Mouse (Mus musculus): Measurements from ENCODE around the gene Fam189b. TPM values are rescaled to one million over a fixed set of nuclear protein-coding genes. Genes with fewer than 3 reads are reported as not detected.
A peak's percentile ranks its signal among the peaks of the same experiment; 100 is the strongest.

The Fam189b gene
- total and polyA plus RNA-seq, 2 experiments from 2014 or later, result 8.9 to 31.8 TPM

DNA sequence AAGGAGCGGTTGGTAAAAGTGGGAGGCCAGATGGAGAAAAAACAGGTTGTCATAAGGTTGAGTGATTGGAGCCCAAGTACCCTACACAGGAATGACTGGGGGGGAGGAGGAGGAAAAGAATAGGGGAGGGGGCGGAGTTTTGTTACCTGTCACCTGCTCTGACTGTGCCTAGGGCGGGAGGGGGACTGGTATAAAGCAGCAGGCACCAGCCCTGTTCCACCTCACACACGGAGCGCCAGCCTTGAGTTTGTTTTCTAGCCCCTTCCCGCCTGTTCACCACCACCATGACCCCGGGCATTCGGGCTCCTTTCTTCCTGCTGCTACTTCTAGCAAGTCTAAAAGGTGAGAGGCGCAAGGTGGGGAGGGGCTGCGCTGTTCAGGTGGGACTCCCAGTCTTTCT lies 45.9 kb downstream of the Fam189b start, which contains the start of gene Muc1:
Gene Muc1 (plus strand): TSS at position 222 of the 400 bp plus-strand sequence.
- H3K36me3 ChIP-seq (ENCODE audit: insufficient read depth), result peaks cover 10% of the 10 kb centered on the region
- no peak for TF ChIP-seq CTCF (IDR thresholded peaks at IDR 0.05; ENCODE audit: low read depth)
- H3K4me1 ChIP-seq (ENCODE audit: insufficient read depth), result peaks cover 28% of the 10 kb centered on the region
- H3K4me3 ChIP-seq (ENCODE audit: low read depth, low read length), result peak within 1 kb of the TSS; percentile 45
- H3K4me2 ChIP-seq (ENCODE audit: low read depth), result peak within 1 kb of the TSS; percentile 91
- peak within 1 kb of the TSS; percentile 80 for H3K27ac ChIP-seq (ENCODE audit: low read depth, low read length)
- no peaks in the 10 kb centered on the region for H3K9me3 ChIP-seq (ENCODE audit: low read length)
- WGBS, result 29% methylated on average over 10 of the region's 10 CpGs
- ATAC-seq, result no peak
- peak within 1 kb of the TSS; percentile 33; the same call in 1 of the 2 replicates for H3K9ac ChIP-seq
- no peak for DNase-seq
- H3K27me3 ChIP-seq (ENCODE audit: insufficient read depth, low read length), result no peaks in the 10 kb centered on the region

DNA sequence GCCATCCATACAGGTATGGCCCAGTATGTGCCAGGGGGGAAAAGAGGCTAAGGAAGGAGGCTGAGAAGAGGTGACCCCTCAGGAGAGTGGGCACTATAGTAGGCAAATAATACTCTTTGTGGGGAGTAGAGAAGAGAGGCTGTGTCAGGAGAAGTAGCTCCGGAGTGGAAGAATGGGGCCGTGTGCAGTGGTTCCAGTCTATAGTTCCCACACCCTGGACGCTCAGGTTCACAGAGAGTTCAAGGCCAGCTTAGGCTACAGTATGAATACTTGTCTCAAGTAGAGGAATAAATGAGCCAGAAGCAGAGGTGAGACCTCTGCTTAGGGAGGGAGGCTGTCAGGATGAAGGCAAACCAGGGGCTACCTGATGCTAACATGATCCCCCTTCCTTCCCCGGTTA lies 46.3 kb downstream of the Fam189b start:
- Histone ChIP-seq H3K4me1 (ENCODE audit: insufficient read depth) (peaks cover 28% of the 10 kb centered on the region), H3K27ac (ENCODE audit: low read depth, low read length) (no peak overlapping the region), H3K4me3 (ENCODE audit: low read depth, low read length) (no peak overlapping the region), H3K9me3 (ENCODE audit: low read length) (no peaks in the 10 kb centered on the region), H3K9ac (no peak overlapping the region), H3K4me2 (ENCODE audit: low read depth) (0 out of 2 replicates have a peak overlapping the region, but pooled peaks have one; percentile 91), H3K27me3 (ENCODE audit: insufficient read depth, low read length) (no peaks in the 10 kb centered on the region), H3K36me3 (ENCODE audit: insufficient read depth) (peaks cover 14% of the 10 kb centered on the region)
- ATAC-seq, result no peak
- WGBS, result 55% methylated on average over 4 of the region's 4 CpGs
- no peak for DNase-seq
- no peak for TF ChIP-seq CTCF (IDR thresholded peaks at IDR 0.05; ENCODE audit: low read depth)

DNA sequence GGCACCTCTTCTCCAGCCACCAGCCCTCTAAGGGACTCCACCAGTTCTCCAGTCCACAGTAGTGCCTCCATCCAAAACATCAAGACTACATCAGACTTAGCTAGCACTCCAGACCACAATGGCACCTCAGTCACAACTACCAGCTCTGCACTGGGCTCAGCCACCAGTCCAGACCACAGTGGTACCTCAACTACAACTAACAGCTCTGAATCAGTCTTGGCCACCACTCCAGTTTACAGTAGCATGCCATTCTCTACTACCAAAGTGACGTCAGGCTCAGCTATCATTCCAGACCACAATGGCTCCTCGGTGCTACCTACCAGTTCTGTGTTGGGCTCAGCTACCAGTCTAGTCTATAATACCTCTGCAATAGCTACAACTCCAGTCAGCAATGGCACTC lies 47.6 kb downstream of the Fam189b start:
- DNase-seq (no peak), ATAC-seq (no peak)
- no peak overlapping the region for H3K4me2 ChIP-seq (ENCODE audit: low read depth)
- TF ChIP-seq CTCF (IDR thresholded peaks at IDR 0.05; ENCODE audit: low read depth), result no peak
- WGBS, result 91% methylated on average over 2 of the region's 2 CpGs
- no peaks in the 10 kb centered on the region for H3K9me3 ChIP-seq (ENCODE audit: low read length)
- H3K27me3 ChIP-seq (ENCODE audit: insufficient read depth, low read length), result no peaks in the 10 kb centered on the region
- no peak overlapping the region for H3K4me3 ChIP-seq (ENCODE audit: low read depth, low read length)
- H3K4me1 ChIP-seq (ENCODE audit: insufficient read depth), result peaks cover 23% of the 10 kb centered on the region
- no peak overlapping the region for H3K27ac ChIP-seq (ENCODE audit: low read depth, low read length)
- H3K36me3 ChIP-seq (ENCODE audit: insufficient read depth), result peaks cover 27% of the 10 kb centered on the region
- no peak overlapping the region for H3K9ac ChIP-seq

DNA sequence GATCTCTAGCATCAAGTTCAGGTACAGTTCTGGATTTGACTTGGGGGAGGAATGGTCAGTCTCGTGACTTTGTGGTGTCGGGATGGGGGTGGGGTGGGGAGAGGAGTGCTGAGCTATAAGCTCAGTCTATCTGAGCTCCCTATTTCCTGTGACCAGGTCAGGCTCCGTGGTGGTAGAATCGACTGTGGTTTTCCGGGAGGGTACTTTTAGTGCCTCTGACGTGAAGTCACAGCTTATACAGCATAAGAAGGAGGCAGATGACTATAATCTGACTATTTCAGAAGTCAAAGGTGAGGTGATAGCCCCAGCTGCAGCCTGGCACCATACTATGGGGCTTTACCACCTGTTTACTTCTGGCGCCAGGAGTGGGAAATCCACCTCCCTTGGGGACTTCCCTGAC lies 48.4 kb downstream of the Fam189b start:
- TF ChIP-seq CTCF (IDR thresholded peaks at IDR 0.05; ENCODE audit: low read depth), result no peak
- no peaks in the 10 kb centered on the region for H3K27me3 ChIP-seq (ENCODE audit: insufficient read depth, low read length)
- no peak overlapping the region for H3K4me2 ChIP-seq (ENCODE audit: low read depth)
- no peak overlapping the region for H3K27ac ChIP-seq (ENCODE audit: low read depth, low read length)
- peaks cover 16% of the 10 kb centered on the region for H3K4me1 ChIP-seq (ENCODE audit: insufficient read depth)
- 81% methylated on average over 7 of the region's 7 CpGs for WGBS
- DNase-seq (no peak), ATAC-seq (no peak)
- H3K36me3 ChIP-seq (ENCODE audit: insufficient read depth), result peaks cover 35% of the 10 kb centered on the region
- H3K9me3 ChIP-seq (ENCODE audit: low read length), result no peaks in the 10 kb centered on the region
- H3K9ac ChIP-seq, result no peak overlapping the region
- no peak overlapping the region for H3K4me3 ChIP-seq (ENCODE audit: low read depth, low read length)

DNA sequence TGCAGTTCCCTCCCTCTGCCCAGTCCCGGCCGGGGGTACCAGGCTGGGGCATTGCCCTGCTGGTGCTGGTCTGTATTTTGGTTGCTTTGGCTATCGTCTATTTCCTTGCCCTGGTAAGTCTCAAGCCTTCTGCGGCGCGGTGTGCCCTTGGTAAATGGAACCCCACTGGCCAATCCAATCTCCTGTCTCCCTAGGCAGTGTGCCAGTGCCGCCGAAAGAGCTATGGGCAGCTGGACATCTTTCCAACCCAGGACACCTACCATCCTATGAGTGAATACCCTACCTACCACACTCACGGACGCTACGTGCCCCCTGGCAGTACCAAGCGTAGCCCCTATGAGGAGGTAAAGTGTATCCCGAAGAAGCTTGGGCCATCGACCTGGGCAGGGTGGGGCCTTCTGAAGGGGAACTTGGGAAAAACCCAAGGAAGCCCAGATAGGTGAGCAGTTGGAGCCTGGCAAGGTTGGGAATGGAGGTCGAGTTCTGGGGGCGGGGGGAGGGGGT lies 48.9 kb downstream of the Fam189b start:
- H3K27me3 ChIP-seq (ENCODE audit: insufficient read depth, low read length), result no peaks in the 10 kb centered on the region
- DNase-seq (no peak), ATAC-seq (no peak)
- H3K9ac ChIP-seq, result no peak overlapping the region
- no peak overlapping the region for H3K4me2 ChIP-seq (ENCODE audit: low read depth)
- H3K4me1 ChIP-seq (ENCODE audit: insufficient read depth), result peaks cover 11% of the 10 kb centered on the region
- H3K4me3 ChIP-seq (ENCODE audit: low read depth, low read length), result no peak overlapping the region
- H3K27ac ChIP-seq (ENCODE audit: low read depth, low read length), result no peak overlapping the region
- H3K9me3 ChIP-seq (ENCODE audit: low read length), result no peaks in the 10 kb centered on the region
- H3K36me3 ChIP-seq (ENCODE audit: insufficient read depth), result peaks cover 40% of the 10 kb centered on the region
- no peak for TF ChIP-seq CTCF (IDR thresholded peaks at IDR 0.05; ENCODE audit: low read depth)
- 73% methylated on average over 16 of the region's 16 CpGs for WGBS

DNA sequence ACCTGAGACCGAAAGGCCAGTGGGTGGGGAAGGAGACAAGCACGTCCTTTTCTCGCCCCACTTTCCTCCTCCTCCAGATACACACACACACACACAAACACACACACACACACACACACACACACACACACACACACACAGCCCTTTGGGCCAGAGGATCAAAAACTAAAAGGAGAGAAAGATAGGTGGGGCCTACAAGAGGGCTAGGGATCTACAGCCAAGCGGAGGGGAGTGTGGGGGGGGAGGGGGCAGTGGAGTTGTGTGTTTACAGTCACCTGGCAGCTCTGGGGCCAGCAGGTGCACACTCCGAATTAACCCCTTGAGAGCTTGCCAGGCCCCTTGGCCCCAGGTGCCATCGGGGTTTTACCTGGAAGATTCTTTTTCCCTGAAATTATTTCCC lies 49.7 kb downstream of the Fam189b start:
- no peaks in the 10 kb centered on the region for H3K27me3 ChIP-seq (ENCODE audit: insufficient read depth, low read length)
- 79% methylated on average over 6 of the region's 6 CpGs for WGBS

DNA sequence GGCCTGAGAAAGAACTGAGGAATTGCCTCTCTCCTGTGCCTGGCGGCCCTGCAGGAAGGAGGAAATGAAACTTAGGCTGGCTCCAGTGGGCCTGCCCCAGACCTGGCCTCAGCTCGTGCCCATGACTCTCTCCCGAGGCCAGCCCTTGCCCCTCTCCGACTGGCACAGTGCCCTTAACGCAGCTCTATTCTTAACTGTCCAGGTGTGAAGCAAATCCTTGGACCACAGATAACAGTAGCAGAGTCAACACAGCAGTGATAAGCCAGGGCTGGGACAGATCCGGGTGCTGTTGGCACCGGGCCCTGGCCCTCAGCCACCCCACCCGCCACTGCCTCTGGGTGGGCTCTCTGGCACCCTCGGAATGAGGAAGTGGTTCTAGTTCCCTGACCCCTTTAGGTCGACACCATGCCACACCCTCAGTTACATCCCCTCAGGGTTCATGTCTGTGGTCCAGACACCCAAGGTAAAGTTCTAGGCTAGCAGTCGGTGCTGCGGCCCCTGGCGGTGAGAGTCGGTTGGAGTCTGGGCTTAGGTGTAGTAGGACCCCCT lies 50.7 kb downstream of the Fam189b start:
- H3K27me3 ChIP-seq (ENCODE audit: insufficient read depth, low read length), result no peaks in the 10 kb centered on the region
- H3K36me3 ChIP-seq (ENCODE audit: insufficient read depth), result peaks cover 58% of the 10 kb centered on the region
- 71% methylated on average over 14 of the region's 14 CpGs for WGBS
- no peak overlapping the region for H3K4me2 ChIP-seq (ENCODE audit: low read depth)
- TF ChIP-seq CTCF (IDR thresholded peaks at IDR 0.05; ENCODE audit: low read depth), result no peak
- no peaks in the 10 kb centered on the region for H3K4me1 ChIP-seq (ENCODE audit: insufficient read depth)
- H3K27ac ChIP-seq (ENCODE audit: low read depth, low read length), result no peak overlapping the region
- no peak for ATAC-seq
- no peaks in the 10 kb centered on the region for H3K9me3 ChIP-seq (ENCODE audit: low read length)
- no peak overlapping the region for H3K9ac ChIP-seq
- DNase-seq, result no peak
- H3K4me3 ChIP-seq (ENCODE audit: low read depth, low read length), result no peak overlapping the region

More for the DNA sequence above, 49.7 kb downstream of the Fam189b start:
- Histone ChIP-seq H3K4me3 (ENCODE audit: low read depth, low read length) (no peak overlapping the region), H3K27ac (ENCODE audit: low read depth, low read length) (no peak overlapping the region), H3K9me3 (ENCODE audit: low read length) (no peaks in the 10 kb centered on the region), H3K4me2 (ENCODE audit: low read depth) (no peak overlapping the region), H3K36me3 (ENCODE audit: insufficient read depth) (peaks cover 48% of the 10 kb centered on the region), H3K9ac (no peak overlapping the region), H3K4me1 (ENCODE audit: insufficient read depth) (peaks cover 6% of the 10 kb centered on the region)
- no peak for ATAC-seq
- TF ChIP-seq CTCF (IDR thresholded peaks at IDR 0.05; ENCODE audit: low read depth), result no peak
- DNase-seq, result no peak

Data from forebrain, postnatal 0 days (tissue).